Mouse (Mus musculus) heart, postnatal 25 days (tissue): Measurements from ENCODE around the gene Prkce. TPM values are rescaled to one million over a fixed set of nuclear protein-coding genes. Genes with fewer than 3 reads are reported as not detected.

Experiments used
- DNase-seq: peaks from one replicate; pipeline ENCODE4 v3.0.0; 2022; ENCODE audit warnings: low spot score
- intact Hi-C: fragments of 180-260 bp; cut with DNase I; formaldehyde crosslinking; loops from one replicate; pipeline ENCODE4 v1.15.1; 2025
- total RNA-seq, 2 experiments: library from RNA; stranded (reverse); gene quantifications; 2 replicates each; pipeline ENCODE4 v1.2.3; 2021

The Prkce gene
- total RNA-seq, 2 experiments from 2014 or later: 25.9 to 28.3 TPM

- no peak for DNase-seq
- intact Hi-C loops: loop anchor here (5.0 kb wide), 1 partner anchor 80 kb away; no protein-coding TSS in a partner anchor
Observed at GRCm38 (mm10) chr17:86352247-86353037, 184.9 kb downstream of the Prkce start.

GRCm38 (mm10) chr17:86353679-86354078 lies 186.1 kb downstream of the Prkce start:
- DNase-seq: no peak
- intact Hi-C loops: loop anchor here (5.0 kb wide), 1 partner anchor 79 kb away; no protein-coding TSS in a partner anchor

- DNase-seq: no peak
- intact Hi-C loops: loop anchor here (5.0 kb wide), 1 partner anchor 78 kb away; no protein-coding TSS in a partner anchor
Observed at GRCm38 (mm10) chr17:86354101-86354500, 186.5 kb downstream of the Prkce start.

GRCm38 (mm10) chr17:86354896-86355295 lies 187.3 kb downstream of the Prkce start:
- no peak for DNase-seq
- intact Hi-C loops: loop anchor here (5.0 kb wide), 1 partner anchor 77 kb away; no protein-coding TSS in a partner anchor

GRCm38 (mm10) chr17:86355318-86355717 lies 187.7 kb downstream of the Prkce start:
- DNase-seq: no peak
- intact Hi-C loops: no loop called here

GRCm38 (mm10) chr17:86355772-86356451 lies 188.3 kb downstream of the Prkce start:
- no peak for DNase-seq
- intact Hi-C loops: no loop called here

GRCm38 (mm10) chr17:86358388-86358787 lies 190.8 kb downstream of the Prkce start:
- DNase-seq: no peak
- intact Hi-C loops: no loop called here

GRCm38 (mm10) chr17:86358847-86359246 lies 191.3 kb downstream of the Prkce start:
- intact Hi-C loops: no loop called here
- no peak for DNase-seq

- no peak for DNase-seq
- intact Hi-C loops: loop anchor here (10.0 kb wide), 1 partner anchor 56 kb away; no protein-coding TSS in a partner anchor
Observed at GRCm38 (mm10) chr17:86360849-86361248, 193.3 kb downstream of the Prkce start.

- DNase-seq: no peak
- intact Hi-C loops: loop anchor here (10.0 kb wide), 1 partner anchor 59 kb away; no protein-coding TSS in a partner anchor
Observed at GRCm38 (mm10) chr17:86363356-86363755, 195.8 kb downstream of the Prkce start.

- DNase-seq: no peak
- intact Hi-C loops: loop anchor here (5.0 to 10.0 kb wide), 2 partner anchors 60 to 202 kb away; no protein-coding TSS in a partner anchor
Observed at GRCm38 (mm10) chr17:86364349-86365075, 196.9 kb downstream of the Prkce start.

GRCm38 (mm10) chr17:86366919-86367318 lies 199.3 kb downstream of the Prkce start:
- no peak for DNase-seq
- intact Hi-C loops: loop anchor here (5.0 to 10.0 kb wide), 2 partner anchors 62 to 205 kb away; no protein-coding TSS in a partner anchor

GRCm38 (mm10) chr17:86367676-86368075 lies 200.1 kb downstream of the Prkce start:
- intact Hi-C loops: loop anchor here (5.0 to 10.0 kb wide), 2 partner anchors 63 to 205 kb away; no protein-coding TSS in a partner anchor
- DNase-seq: no peak

GRCm38 (mm10) chr17:86370106-86370742 lies 202.6 kb downstream of the Prkce start:
- no peak for DNase-seq
- intact Hi-C loops: no loop called here

GRCm38 (mm10) chr17:86371101-86371561 lies 203.5 kb downstream of the Prkce start:
- peak; percentile 52 for DNase-seq
- intact Hi-C loops: no loop called here

- no peak for DNase-seq
- intact Hi-C loops: no loop called here
Observed at GRCm38 (mm10) chr17:86376389-86376788, 208.8 kb downstream of the Prkce start.

GRCm38 (mm10) chr17:86377863-86378262 lies 210.3 kb downstream of the Prkce start:
- intact Hi-C loops: no loop called here
- no peak for DNase-seq

GRCm38 (mm10) chr17:86378611-86379010 lies 211.0 kb downstream of the Prkce start:
- intact Hi-C loops: no loop called here
- DNase-seq: no peak

GRCm38 (mm10) chr17:86379405-86380137 lies 212.0 kb downstream of the Prkce start:
- no peak for DNase-seq
- intact Hi-C loops: loop anchor here (5.0 kb wide), 1 partner anchor 603 kb away; no protein-coding TSS in a partner anchor
